Mouse (Mus musculus) CH12.LX (cell line): ENCODE data around the gene Olfr1475.
"Not testable (repeated sequence)": the region's sequence is repeated elsewhere in the genome, so short reads cannot be mapped to it uniquely, and the experiment has no call there.

Experiments
- CTCF ChIP-seq, 2 experiments: IDR thresholded peaks in 1 of 2; conservative IDR thresholded peaks in 1 of 2; 2 replicates each; pipeline ENCODE4 v1.5.1; 2011 to 2012; ENCODE audit warnings: low read depth in 2 of 2, low read length in 2 of 2, improper control_type of control experiment in 1 of 2, inconsistent platforms in 1 of 2, mild to moderate bottlenecking in 1 of 2, moderate library complexity in 1 of 2
- ELF1 ChIP-seq: IDR thresholded peaks from 2 replicates; pipeline ENCODE4 v1.6.1; 2014; ENCODE audit warnings: low read depth, mild to moderate bottlenecking, inconsistent platforms, low read length, improper control_type of control experiment
- EP300 ChIP-seq: IDR thresholded peaks from 2 replicates; pipeline ENCODE4 v1.6.1; 2011; ENCODE audit warnings: low read length, improper control_type of control experiment
- MAFK ChIP-seq: IDR thresholded peaks from 2 replicates; pipeline ENCODE4 v1.6.1; 2011; ENCODE audit warnings: low read length, improper control_type of control experiment; ENCODE audit not compliant: insufficient replicate concordance
- MAX ChIP-seq: IDR thresholded peaks from 2 replicates; pipeline ENCODE4 v1.6.1; 2011; ENCODE audit warnings: low read length, improper control_type of control experiment
- POLR2A ChIP-seq: IDR thresholded peaks from 2 replicates; pipeline ENCODE4 v1.6.1; 2011; ENCODE audit warnings: low read depth, mild to moderate bottlenecking, improper control_type of control experiment, low read length
- RAD21 ChIP-seq: IDR thresholded peaks from 2 replicates; pipeline ENCODE4 v1.6.1; 2011; ENCODE audit warnings: low read depth, mild to moderate bottlenecking, low read length, improper control_type of control experiment, moderate library complexity
- SIN3A ChIP-seq: IDR thresholded peaks from 2 replicates; pipeline ENCODE4 v1.6.1; 2012; ENCODE audit warnings: low read length, improper control_type of control experiment, inconsistent platforms
- ZMIZ1 ChIP-seq: IDR thresholded peaks from 2 replicates; pipeline ENCODE4 v1.6.1; 2012; ENCODE audit warnings: low read depth, mild to moderate bottlenecking, inconsistent platforms, low read length, improper control_type of control experiment

GRCm38 (mm10) chr19:13469265-13469664, 10.7 kb downstream of the Olfr1475 start, which contains the start of gene Olfr1474:
- TF ChIP-seq POLR2A; CTCF (conservative IDR thresholded peaks at IDR 0.05 in 1 of 2, IDR thresholded peaks at IDR 0.05 in 1 of 2; ENCODE audit: low read depth in 2 of 2, low read length in 2 of 2); EP300; RAD21; SIN3A; ELF1; ZMIZ1; MAX; MAFK: not testable (repeated sequence)
